Mouse (Mus musculus) liver, embryonic 15.5 days (tissue): ENCODE data around the gene Rufy1. TPM values are rescaled to one million over a fixed set of nuclear protein-coding genes. Genes with fewer than 3 reads are reported as not detected.

ENCODE experiments used
- ATAC-seq: fragments of 200-750 bp; cut with Nextera tagmentation; 2 replicates; pipeline ENCODE4 v1.8.0; 2017; ENCODE audit warnings: moderate number of reproducible peaks, mild to moderate bottlenecking, moderate library complexity; ENCODE audit not compliant: insufficient read depth
- H3K27ac ChIP-seq: fragments of 300-500 bp; sonication (generic); replicated peaks from 2 replicates; pipeline ENCODE4 v1.5.1; 2015; ENCODE audit warnings: mild to moderate bottlenecking, inconsistent platforms
- H3K27me3 ChIP-seq: fragments of 300-500 bp; sonication (generic); 2 replicates; pipeline ENCODE4 v1.6.1; 2015; ENCODE audit warnings: mild to moderate bottlenecking, inconsistent platforms
- H3K36me3 ChIP-seq: fragments of 300-500 bp; sonication (generic); replicated peaks from 2 replicates; pipeline ENCODE4 v1.6.1; 2015; ENCODE audit warnings: moderate library complexity, mild to moderate bottlenecking, inconsistent platforms
- H3K4me1 ChIP-seq: fragments of 300-500 bp; sonication (generic); replicated peaks from 2 replicates; pipeline ENCODE4 v1.6.1; 2015; ENCODE audit warnings: inconsistent platforms
- H3K4me2 ChIP-seq: fragments of 300-500 bp; sonication (generic); 2 replicates; pipeline ENCODE4 v1.6.1; 2015; ENCODE audit warnings: moderate library complexity, mild to moderate bottlenecking, inconsistent platforms
- H3K4me3 ChIP-seq: fragments of 300-500 bp; sonication (generic); replicated peaks from 2 replicates; pipeline ENCODE4 v1.5.1; 2015; ENCODE audit warnings: mild to moderate bottlenecking, inconsistent platforms
- H3K9ac ChIP-seq: fragments of 300-500 bp; sonication (generic); 2 replicates; pipeline ENCODE4 v1.6.1; 2015; ENCODE audit warnings: moderate library complexity, mild to moderate bottlenecking, inconsistent platforms
- H3K9me3 ChIP-seq: fragments of 300-500 bp; sonication (generic); replicated peaks from 2 replicates; pipeline ENCODE4 v1.6.1; 2016; ENCODE audit warnings: inconsistent platforms
- WGBS: fragments of 180-500 bp; shearing (Covaris S2); methylation state at CpG from one replicate; pipeline ENCODE4 v1.1.7; 2015; ENCODE audit warnings: mixed read lengths; ENCODE audit not compliant: insufficient replicate concordance; 5-methylcytosine and 5-hydroxymethylcytosine counted together
- microRNA counts: library from miRNA; unstranded; fragments of <30 nt; microRNA quantifications from one replicate; lab custom pipeline; 2016
- microRNA-seq: library from miRNA; unstranded; fragments of <30 nt; microRNA quantifications from one replicate; pipeline ENCODE4, GENCODE M21; 2016
- polyA plus RNA-seq: library from polyadenylated mRNA; unstranded; fragments of >200 nt; fragmentation: Nextera tagmentation; extraction: Ambion mirVana; gene quantifications from 2 replicates; pipeline ENCODE4 v1.2.1, GENCODE M21; 2015

Gene Rufy1
- polyA plus RNA-seq, 1 experiment from 2014 or later = 7.5 TPM

DNA sequence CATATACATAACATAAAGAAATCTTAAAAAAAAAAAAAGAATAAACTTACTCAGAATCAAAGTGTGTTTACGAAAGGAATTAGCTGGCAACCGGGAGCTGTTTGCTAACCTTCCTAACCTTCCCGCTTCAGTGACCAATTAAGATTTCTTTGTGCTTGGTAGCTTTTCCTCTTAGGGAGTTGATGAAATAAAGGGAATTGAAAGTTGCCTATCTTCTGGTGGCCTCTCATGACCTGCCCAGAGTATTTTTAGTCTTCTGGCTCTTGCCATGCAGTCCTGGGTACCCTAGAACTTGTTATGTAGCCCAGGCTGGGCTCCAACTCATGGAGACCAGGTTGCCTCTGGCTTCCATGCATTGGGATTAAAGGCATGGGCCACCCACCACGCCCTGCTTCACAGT is 85.4 kb downstream of the Rufy1 start:
- H3K9me3 ChIP-seq = no peaks in the 10 kb centered on the region
- H3K4me1 ChIP-seq = 0 out of 2 replicates have a peak, but pooled peaks cover 3% of the 10 kb centered on the region
- no peak overlapping the region for H3K27ac ChIP-seq
- no peak overlapping the region for H3K4me3 ChIP-seq
- 68% methylated on average over 4 of the region's 4 CpGs for WGBS
- no peak overlapping the region for H3K9ac ChIP-seq
- no peaks in the 10 kb centered on the region for H3K27me3 ChIP-seq
- no peaks in the 10 kb centered on the region for H3K36me3 ChIP-seq
- no peak for ATAC-seq
- H3K4me2 ChIP-seq = no peak overlapping the region

MicroRNA genes within 50 kb of the gene (microRNA counts, 519-probe panel; counts per million panel counts)
- microRNA mmu-miR-804 (lab: Ali Mortazavi, UCI) = 2,738 counts per million, percentile 53 among the panel's probes with 10 or more counts

Small RNA genes lying within 50 kb of the gene (microRNA-seq; reads per million reads assigned to microRNA genes)
- not detected for gene Mir804

Other genes with a start within 250 kb of the Rufy1 start
- gene Sqstm1, start 220.3 kb downstream of the Rufy1 start, polyA plus RNA-seq = 161 and 189 TPM in 2 replicates
- gene Mgat4b, start 220.2 kb downstream of the Rufy1 start, polyA plus RNA-seq = 12.7 and 14.9 TPM in 2 replicates
- gene Ltc4s, start 192.5 kb downstream of the Rufy1 start, polyA plus RNA-seq = 0.46 and 0.51 TPM in 2 replicates
- gene Maml1, start 138.8 kb downstream of the Rufy1 start, polyA plus RNA-seq = 1.5 and 2.1 TPM in 2 replicates
- gene Canx, start 105.5 kb downstream of the Rufy1 start, polyA plus RNA-seq = 172 and 176 TPM in 2 replicates
- gene Cby3, start 76.7 kb downstream of the Rufy1 start, polyA plus RNA-seq = not detected in 2 replicates
- 98.1 and 102 TPM in 2 replicates for gene Hnrnph1, start 54.1 kb downstream of the Rufy1 start, polyA plus RNA-seq
- gene Adamts2, start 171.0 kb upstream of the Rufy1 start, polyA plus RNA-seq = 1.4 and 1.9 TPM in 2 replicates